Mouse (Mus musculus): ENCODE measurements around the gene Dynlrb1. TPM values are rescaled to one million over a fixed set of nuclear protein-coding genes. Genes with fewer than 3 reads are reported as not detected.
A peak's percentile ranks its signal among the peaks of the same experiment; 100 is the strongest.

Gene Dynlrb1
- polyA plus RNA-seq, 2 experiments, result 149 to 178 TPM

DNA sequence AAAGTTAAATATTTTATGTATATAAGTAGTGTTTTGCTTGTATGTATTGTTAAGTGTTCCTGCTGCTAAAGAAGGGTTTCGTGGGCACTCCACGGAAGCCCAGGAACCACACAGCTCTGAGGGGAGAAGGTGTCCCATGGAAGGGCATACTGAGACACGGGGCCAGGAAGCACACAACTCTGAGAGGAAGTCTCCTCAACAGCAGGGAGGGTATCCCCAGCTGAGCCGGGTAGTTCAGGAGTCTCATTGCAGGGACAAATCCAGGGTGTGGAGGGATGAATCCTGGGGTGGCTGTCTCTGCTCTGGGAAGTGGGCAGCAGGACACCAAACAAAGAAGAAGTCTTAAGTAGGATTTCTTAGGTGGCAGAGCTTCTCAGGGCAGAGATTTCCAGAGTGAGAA lies 943 bp downstream of the Dynlrb1 start:
- Histone ChIP-seq H3K27ac (no peak overlapping the region), H3K4me1 (replicated peaks; ENCODE audit: control insufficient read depth in 2 of 2, insufficient read depth in 2 of 2, low read length in 1 of 2) (peaks cover 8 to 11% of the 10 kb centered on the region in 2 experiments), H3K4me2 (ENCODE audit: low read depth) (peak overlapping the region; percentile 80), H3K4me3 (ENCODE audit: insufficient read depth in 1 of 2, low read depth in 2 of 2, low read length in 2 of 2) (peak overlapping the region; percentile 92 to 98), H3K36me3 (replicated peaks; ENCODE audit: control insufficient read depth, insufficient read depth, low read depth) (no peaks in the 10 kb centered on the region), H3K9me3 (ENCODE audit: control insufficient read depth, low read length) (no peaks in the 10 kb centered on the region), H3K9ac (replicated peaks) (peak overlapping the region; percentile 93), H3K27me3 (ENCODE audit: control insufficient read depth, insufficient read depth, low read length) (no peaks in the 10 kb centered on the region)
- ATAC-seq (ENCODE audit: insufficient read depth) (no peak), DNase-seq (ENCODE audit: low read depth in 3 of 3, low spot score in 3 of 3) (no peak)
- WGBS (ENCODE audit: insufficient replicate concordance), result 4% methylated on average over 4 of the region's 4 CpGs
- TF ChIP-seq CTCF (IDR thresholded peaks at IDR 0.05; ENCODE audit: low read depth) (no peak), EP300 (IDR thresholded peaks at IDR 0.05; ENCODE audit: low read depth) (no peak)

DNA sequence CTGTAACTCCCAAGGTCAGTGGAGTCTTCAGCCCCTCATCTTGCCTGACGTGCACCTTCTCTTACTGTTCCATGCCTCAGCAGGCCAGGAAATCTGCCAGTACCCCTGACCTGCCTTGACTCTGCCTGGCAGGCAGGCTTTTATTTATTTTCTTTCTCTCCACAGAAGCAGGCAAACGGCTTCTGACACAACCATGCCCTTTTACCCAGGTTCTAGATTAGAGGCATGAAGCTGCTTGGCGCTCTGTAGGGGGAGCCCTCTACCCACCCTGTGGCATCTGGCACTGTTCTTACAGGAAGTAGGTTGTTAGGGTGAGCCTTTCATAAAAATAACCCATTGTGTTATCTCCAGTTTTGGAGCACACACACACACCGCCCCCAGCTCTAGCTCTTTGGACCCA lies 4.6 kb downstream of the Dynlrb1 start:
- Histone ChIP-seq H3K4me1 (replicated peaks; ENCODE audit: control insufficient read depth in 2 of 2, insufficient read depth in 2 of 2, low read length in 1 of 2) (peaks cover 6 to 7% of the 10 kb centered on the region in 2 experiments), H3K4me3 (ENCODE audit: insufficient read depth in 1 of 2, low read depth in 2 of 2, low read length in 2 of 2) (no peak overlapping the region), H3K36me3 (replicated peaks; ENCODE audit: control insufficient read depth, insufficient read depth, low read depth) (peaks cover 12% of the 10 kb centered on the region), H3K9me3 (ENCODE audit: control insufficient read depth, low read length) (no peaks in the 10 kb centered on the region), H3K4me2 (ENCODE audit: low read depth) (no peak overlapping the region), H3K27ac (no peak overlapping the region), H3K9ac (replicated peaks) (no peak overlapping the region), H3K27me3 (ENCODE audit: control insufficient read depth, insufficient read depth, low read length) (no peaks in the 10 kb centered on the region)
- TF ChIP-seq CTCF (IDR thresholded peaks at IDR 0.05; ENCODE audit: low read depth), result peak; percentile 57
- TF ChIP-seq EP300 (IDR thresholded peaks at IDR 0.05; ENCODE audit: low read depth), result no peak
- DNase-seq (ENCODE audit: low read depth in 3 of 3, low spot score in 3 of 3), result no peak
- WGBS (ENCODE audit: insufficient replicate concordance), result 59% methylated on average over 4 of the region's 4 CpGs
- no peak for ATAC-seq (ENCODE audit: insufficient read depth)

- Histone ChIP-seq H3K9ac (replicated peaks) (no peak overlapping the region), H3K27ac (no peak overlapping the region), H3K4me2 (ENCODE audit: low read depth) (no peak overlapping the region), H3K36me3 (replicated peaks; ENCODE audit: control insufficient read depth, insufficient read depth, low read depth) (peaks cover 14% of the 10 kb centered on the region), H3K4me1 (replicated peaks; ENCODE audit: control insufficient read depth in 2 of 2, insufficient read depth in 2 of 2, low read length in 1 of 2) (peaks cover 4 to 5% of the 10 kb centered on the region in 2 experiments), H3K27me3 (ENCODE audit: control insufficient read depth, insufficient read depth, low read length) (no peaks in the 10 kb centered on the region), H3K4me3 (ENCODE audit: insufficient read depth in 1 of 2, low read depth in 2 of 2, low read length in 2 of 2) (no peak overlapping the region), H3K9me3 (ENCODE audit: control insufficient read depth, low read length) (no peaks in the 10 kb centered on the region)
- 75% methylated on average over 7 of the region's 7 CpGs for WGBS (ENCODE audit: insufficient replicate concordance)
- TF ChIP-seq CTCF (IDR thresholded peaks at IDR 0.05; ENCODE audit: low read depth), result no peak
- TF ChIP-seq EP300 (IDR thresholded peaks at IDR 0.05; ENCODE audit: low read depth), result no peak
- no peak for DNase-seq (ENCODE audit: low read depth in 3 of 3, low spot score in 3 of 3)
- ATAC-seq (ENCODE audit: insufficient read depth), result no peak
Observed at GRCm38 (mm10) chr2:155242296-155242855, 6.0 kb downstream of the Dynlrb1 start.

DNA sequence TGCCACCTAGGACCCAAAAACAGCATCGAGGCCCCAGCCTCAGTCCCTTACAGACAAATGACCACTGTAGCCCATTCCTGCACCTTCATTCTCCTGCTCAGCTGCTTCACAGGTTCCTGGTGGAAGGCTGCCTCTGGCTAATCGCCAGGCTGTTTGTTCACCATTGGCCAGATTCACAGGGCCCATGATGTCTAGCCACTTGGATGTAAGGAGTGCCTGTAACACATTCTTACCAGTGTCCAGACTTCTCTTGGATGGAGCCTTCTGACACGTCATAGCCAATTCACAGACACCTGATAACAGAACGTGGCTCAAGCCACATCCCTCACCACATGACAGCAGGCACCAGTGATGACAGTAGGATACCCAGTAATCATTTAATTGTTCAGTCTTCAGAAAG lies 9.9 kb downstream of the Dynlrb1 start:
- ATAC-seq (ENCODE audit: insufficient read depth) (no peak), DNase-seq (ENCODE audit: low read depth in 3 of 3, low spot score in 3 of 3) (no peak)
- 69% methylated on average over 4 of the region's 4 CpGs for WGBS (ENCODE audit: insufficient replicate concordance)
- no peaks in the 10 kb centered on the region for H3K4me1 ChIP-seq (replicated peaks; ENCODE audit: control insufficient read depth in 2 of 2, insufficient read depth in 2 of 2, low read length in 1 of 2)
- no peak overlapping the region for H3K9ac ChIP-seq (replicated peaks)
- no peak overlapping the region for H3K4me3 ChIP-seq (ENCODE audit: insufficient read depth in 1 of 2, low read depth in 2 of 2, low read length in 2 of 2)
- no peak overlapping the region for H3K27ac ChIP-seq
- H3K36me3 ChIP-seq (replicated peaks; ENCODE audit: control insufficient read depth, insufficient read depth, low read depth), result peaks cover 23% of the 10 kb centered on the region
- H3K4me2 ChIP-seq (ENCODE audit: low read depth), result no peak overlapping the region
- TF ChIP-seq EP300 (IDR thresholded peaks at IDR 0.05; ENCODE audit: low read depth), result no peak
- TF ChIP-seq CTCF (IDR thresholded peaks at IDR 0.05; ENCODE audit: low read depth), result no peak
- no peaks in the 10 kb centered on the region for H3K9me3 ChIP-seq (ENCODE audit: control insufficient read depth, low read length)
- H3K27me3 ChIP-seq (ENCODE audit: control insufficient read depth, insufficient read depth, low read length), result no peaks in the 10 kb centered on the region

- 50% methylated on average over 1 of the region's 1 CpGs for WGBS (ENCODE audit: insufficient replicate concordance)
- H3K27ac ChIP-seq, result no peak overlapping the region
- H3K4me2 ChIP-seq (ENCODE audit: low read depth), result no peak overlapping the region
- H3K9me3 ChIP-seq (ENCODE audit: control insufficient read depth, low read length), result no peaks in the 10 kb centered on the region
- H3K9ac ChIP-seq (replicated peaks), result no peak overlapping the region
- H3K4me3 ChIP-seq (ENCODE audit: insufficient read depth in 1 of 2, low read depth in 2 of 2, low read length in 2 of 2), result no peak overlapping the region
- H3K4me1 ChIP-seq (replicated peaks; ENCODE audit: control insufficient read depth in 2 of 2, insufficient read depth in 2 of 2, low read length in 1 of 2), result no peaks in the 10 kb centered on the region
- H3K36me3 ChIP-seq (replicated peaks; ENCODE audit: control insufficient read depth, insufficient read depth, low read depth), result peaks cover 22% of the 10 kb centered on the region
- ATAC-seq (ENCODE audit: insufficient read depth), result no peak
- TF ChIP-seq CTCF (IDR thresholded peaks at IDR 0.05; ENCODE audit: low read depth), result no peak
- no peak for TF ChIP-seq EP300 (IDR thresholded peaks at IDR 0.05; ENCODE audit: low read depth)
- no peaks in the 10 kb centered on the region for H3K27me3 ChIP-seq (ENCODE audit: control insufficient read depth, insufficient read depth, low read length)
- DNase-seq (ENCODE audit: low read depth in 3 of 3, low spot score in 3 of 3), result no peak
Observed at GRCm38 (mm10) chr2:155248206-155248605, 11.9 kb downstream of the Dynlrb1 start.

All from liver, embryonic 14.5 days (tissue).